Mouse (Mus musculus) spleen, adult 2 months (tissue): ENCODE measurements around the gene Stat6.

ENCODE experiments used
- CTCF ChIP-seq: fragments of 200-500 bp; IDR thresholded peaks from 2 replicates; pipeline ENCODE4 v1.5.1; 2011; ENCODE audit warnings: mild to moderate bottlenecking, inconsistent platforms; ENCODE audit not compliant: insufficient read depth, insufficient read length, insufficient replicate concordance; ENCODE audit errors: extremely low read depth
- POLR2A ChIP-seq: fragments of 200-500 bp; IDR thresholded peaks from 2 replicates; pipeline ENCODE4 v1.6.1; 2011; ENCODE audit warnings: low read depth, low read length, inconsistent platforms

- TF ChIP-seq CTCF (no peak), POLR2A (no peak)
Measured at GRCm38 (mm10) chr10:127640421-127640820, 2.4 kb upstream of the Stat6 start.
